Mouse (Mus musculus) neutrophil, adult 65 days (primary cell): ENCODE measurements around the gene Defb45. TPM values are rescaled to one million over a fixed set of nuclear protein-coding genes. Genes with fewer than 3 reads are reported as not detected.

ENCODE experiments used
- total RNA-seq: library from RNA; stranded (reverse); gene quantifications from 2 replicates; pipeline ENCODE4 v1.2.4, GENCODE M21; 2023

The Defb45 gene
- total RNA-seq = not detected in 2 replicates

GRCm38 (mm10) chr2:152599299-152599698 is at the start of gene Defb45:
TSS of gene Defb45 (minus strand) at chr2:152599399.

GRCm38 (mm10) chr2:152626774-152627591 is 27.8 kb upstream of the Defb45 start, which contains the start of gene Rem1:
TSS of gene Rem1 (plus strand) at chr2:152626951.

GRCm38 (mm10) chr2:152622953-152623352 is 23.8 kb upstream of the Defb45 start, which contains the start of gene Defb25:
TSS of gene Defb25 (minus strand) at chr2:152623053.

GRCm38 (mm10) chr2:152604057-152604456 is 4.9 kb upstream of the Defb45 start, which contains the start of gene Defb36:
TSS of gene Defb36 (plus strand) at chr2:152604327.

GRCm38 (mm10) chr2:152580107-152580506 is 19.1 kb downstream of the Defb45 start, which contains the start of gene Defb19:
TSS of gene Defb19 (minus strand) at chr2:152580312.

DNA sequence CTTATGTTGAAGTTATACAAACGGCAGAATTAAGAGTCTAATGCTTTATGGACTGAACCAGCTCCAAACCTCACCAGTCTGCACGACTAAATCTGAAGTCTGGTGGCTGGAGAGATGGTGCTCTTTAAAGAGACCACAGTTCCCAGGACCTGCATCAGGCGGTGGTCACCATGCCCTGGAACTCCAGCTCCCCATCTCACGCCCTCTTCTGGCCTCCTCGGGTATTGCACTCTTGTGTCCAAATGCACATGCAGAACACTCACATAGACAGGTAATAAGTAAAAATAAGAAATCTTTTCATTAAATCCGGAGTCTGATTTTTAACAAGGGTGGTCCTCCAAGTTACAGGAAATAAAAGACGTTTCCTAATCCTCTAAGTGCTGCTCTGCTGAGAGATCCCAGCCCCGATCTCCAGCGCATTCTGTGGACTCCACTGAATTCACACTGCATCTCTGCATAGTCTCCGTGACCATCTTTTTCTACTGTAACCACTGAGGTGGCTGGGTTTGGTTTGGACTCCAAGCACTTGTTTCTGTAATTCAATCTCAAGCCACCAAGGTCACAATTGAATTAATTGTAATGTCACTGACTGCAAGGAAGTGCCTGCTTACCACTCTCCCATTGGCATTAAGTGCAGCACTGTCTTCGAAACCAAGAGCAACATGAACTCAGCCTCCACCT is 26.9 kb downstream of the Defb45 start, which contains the start of gene Defb21:
Defb21 (plus strand) TSS at position 631 of the 681 bp plus-strand sequence.

DNA sequence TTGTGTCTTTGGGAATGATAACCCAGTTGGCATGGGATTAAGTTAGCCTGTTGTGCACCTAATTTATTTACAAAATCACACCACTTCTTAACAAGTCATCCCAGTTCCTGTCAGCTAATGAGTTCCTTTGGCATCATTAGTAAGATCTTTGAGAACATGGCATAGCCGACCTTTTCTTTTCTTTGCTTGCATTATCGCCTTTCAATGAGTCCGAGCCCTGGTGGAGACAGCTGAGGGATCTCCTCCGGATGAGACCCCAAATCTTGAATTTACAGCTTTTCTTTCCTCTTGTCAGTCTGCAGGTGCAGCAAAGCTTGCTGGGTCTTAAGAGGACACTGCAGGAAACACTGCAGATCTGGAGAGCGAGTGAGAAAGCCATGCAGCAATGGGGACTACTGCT is 30.2 kb downstream of the Defb45 start, which contains the start of gene Gm17416:
Gm17416 (plus strand) TSS at position 301 of the 400 bp plus-strand sequence.

Other genes starting within 250 kb of the Defb45 start
- gene Nrsn2, start 222.8 kb downstream of the Defb45 start, total RNA-seq = not detected in 2 replicates
- 0.20 and 0.22 TPM in 2 replicates for gene Sox12, start 201.3 kb downstream of the Defb45 start, total RNA-seq
- 0.61 and 1.2 TPM in 2 replicates for gene Zcchc3, start 184.4 kb downstream of the Defb45 start, total RNA-seq
- not detected in 2 replicates for gene 6820408C15Rik, start 183.8 kb downstream of the Defb45 start, total RNA-seq
- gene Defb23, start 134.8 kb downstream of the Defb45 start, total RNA-seq = not detected in 2 replicates
- gene Defb20, start 122.3 kb downstream of the Defb45 start, total RNA-seq = not detected in 2 replicates
- not detected in 2 replicates for gene Defb22, start 109.3 kb downstream of the Defb45 start, total RNA-seq
- not detected in 2 replicates for gene Defb26, start 87.7 kb downstream of the Defb45 start, total RNA-seq
- gene Defb28, start 81.1 kb downstream of the Defb45 start, total RNA-seq = not detected in 2 replicates
- gene Defb29, start 59.3 kb downstream of the Defb45 start, total RNA-seq = not detected in 2 replicates
- not detected in 2 replicates for gene Gm17416, start 30.1 kb downstream of the Defb45 start, total RNA-seq
- gene Defb21, start 26.7 kb downstream of the Defb45 start, total RNA-seq = not detected in 2 replicates
- not detected in 2 replicates for gene Defb19, start 19.1 kb downstream of the Defb45 start, total RNA-seq
- gene Defb36, start 4.9 kb upstream of the Defb45 start, total RNA-seq = not detected in 2 replicates
- gene Defb25, start 23.7 kb upstream of the Defb45 start, total RNA-seq = not detected in 2 replicates
- 6.2 and 7.2 TPM in 2 replicates for gene Rem1, start 27.6 kb upstream of the Defb45 start, total RNA-seq
- 141 and 159 TPM in 2 replicates for gene H13, start 70.1 kb upstream of the Defb45 start, total RNA-seq
- gene Mcts2, start 87.6 kb upstream of the Defb45 start, total RNA-seq = 17.7 and 36.2 TPM in 2 replicates
- 33.0 and 36.5 TPM in 2 replicates for gene Id1, start 136.9 kb upstream of the Defb45 start, total RNA-seq
- gene Cox4i2, start 154.8 kb upstream of the Defb45 start, total RNA-seq = not detected in 2 replicates
- 25.4 and 35.7 TPM in 2 replicates for gene Bcl2l1, start 232.3 kb upstream of the Defb45 start, total RNA-seq
- gene Tpx2, start 248.6 kb upstream of the Defb45 start, total RNA-seq = 41.1 and 43.2 TPM in 2 replicates